Mouse (Mus musculus) lung, embryonic 16.5 days (tissue): ENCODE measurements at regions not wholly inside any gene's neighbourhood (a gene's known extent, or its start where the extent isn't known, plus 50 kb on each side); places are given as distances from the start of the nearest gene placed in this dataset.

Source experiments
- ATAC-seq: fragments of 200-750 bp; cut with Nextera tagmentation; 2 replicates; pipeline ENCODE4 v1.8.0; 2017; ENCODE audit warnings: low read depth, mild to moderate bottlenecking, moderate library complexity
- H3K27ac ChIP-seq: fragments of 300-500 bp; sonication (generic); 2 replicates; pipeline ENCODE4 v1.5.1; 2014; ENCODE audit warnings: mild to moderate bottlenecking, control low read depth, low read length
- H3K27me3 ChIP-seq: fragments of 300-500 bp; sonication (generic); 2 replicates; pipeline ENCODE4 v1.6.1; 2014; ENCODE audit warnings: low read depth, low read length, mixed read lengths; ENCODE audit not compliant: control insufficient read depth, insufficient read depth
- H3K36me3 ChIP-seq: fragments of 300-500 bp; sonication (generic); 2 replicates; pipeline ENCODE4 v1.6.1; 2014; ENCODE audit warnings: low read length; ENCODE audit not compliant: control insufficient read depth, insufficient read depth
- H3K4me1 ChIP-seq: fragments of 300-500 bp; sonication (generic); replicated peaks from 2 replicates; pipeline ENCODE4 v1.6.1; 2014; ENCODE audit warnings: low read length, mixed read lengths; ENCODE audit not compliant: control insufficient read depth, insufficient read depth
- H3K4me2 ChIP-seq: fragments of 300-500 bp; sonication (generic); 2 replicates; pipeline ENCODE4 v1.6.1; 2014; ENCODE audit warnings: low read depth, low read length, control low read depth
- H3K4me3 ChIP-seq: fragments of 300-500 bp; sonication (generic); 2 replicates; pipeline ENCODE4 v1.5.1; 2014; ENCODE audit warnings: mild to moderate bottlenecking, low read length, control low read depth
- H3K9ac ChIP-seq: fragments of 300-500 bp; sonication (generic); 2 replicates; pipeline ENCODE4 v1.6.1; 2014; ENCODE audit warnings: low read length, control low read depth
- H3K9me3 ChIP-seq: fragments of 300-500 bp; sonication (generic); 2 replicates; pipeline ENCODE4 v1.6.1; 2016; ENCODE audit warnings: low read length; ENCODE audit not compliant: control insufficient read depth
- WGBS: fragments of 180-500 bp; shearing (Covaris S2); extraction: QIAGEN DNeasy Blood & Tissue Kit; methylation state at CpG from one replicate; pipeline ENCODE4 v1.1.7; 2014; 5-methylcytosine and 5-hydroxymethylcytosine counted together

- Histone ChIP-seq H3K27me3 (no peaks in the 10 kb centered on the region), H3K9me3 (no peaks in the 10 kb centered on the region), H3K9ac (no peak overlapping the region), H3K4me2 (no peak overlapping the region), H3K4me3 (no peak overlapping the region), H3K27ac (no peak overlapping the region), H3K4me1 (no peaks in the 10 kb centered on the region; the same call in 1 of the 2 replicates), H3K36me3 (no peaks in the 10 kb centered on the region)
- no peak for ATAC-seq
- 39% methylated on average over 4 of the region's 4 CpGs for WGBS
Observed at GRCm38 (mm10) chr13:85505046-85505445, 216.1 kb upstream of the Rasa1 start.

GRCm38 (mm10) chr13:85504001-85504400, 215.1 kb upstream of the Rasa1 start:
- H3K9me3 ChIP-seq, result no peaks in the 10 kb centered on the region
- 46% methylated on average over 4 of the region's 4 CpGs for WGBS

GRCm38 (mm10) chr13:85498696-85499095, 209.8 kb upstream of the Rasa1 start:
- H3K4me3 ChIP-seq, result no peak overlapping the region
- H3K9me3 ChIP-seq, result no peaks in the 10 kb centered on the region
- no peak for ATAC-seq
- H3K27ac ChIP-seq, result no peak overlapping the region
- no peaks in the 10 kb centered on the region for H3K27me3 ChIP-seq
- no peak overlapping the region for H3K4me2 ChIP-seq
- no peaks in the 10 kb centered on the region for H3K4me1 ChIP-seq
- H3K36me3 ChIP-seq, result no peaks in the 10 kb centered on the region
- 74% methylated on average over 2 of the region's 2 CpGs for WGBS
- H3K9ac ChIP-seq, result no peak overlapping the region

More at GRCm38 (mm10) chr13:85504001-85504400, 215.1 kb upstream of the Rasa1 start:
- Histone ChIP-seq H3K27ac (no peak overlapping the region), H3K36me3 (no peaks in the 10 kb centered on the region), H3K4me1 (no peaks in the 10 kb centered on the region; the same call in 1 of the 2 replicates), H3K4me2 (no peak overlapping the region), H3K27me3 (no peaks in the 10 kb centered on the region), H3K9ac (no peak overlapping the region), H3K4me3 (no peak overlapping the region)
- ATAC-seq, result no peak

GRCm38 (mm10) chr13:85484790-85485189, 195.9 kb upstream of the Rasa1 start:
- Histone ChIP-seq H3K4me3 (no peak overlapping the region), H3K9ac (no peak overlapping the region), H3K4me2 (no peak overlapping the region), H3K9me3 (no peaks in the 10 kb centered on the region), H3K4me1 (no peaks in the 10 kb centered on the region), H3K27ac (no peak overlapping the region), H3K27me3 (no peaks in the 10 kb centered on the region), H3K36me3 (no peaks in the 10 kb centered on the region)
- 19% methylated on average over 3 of the region's 3 CpGs for WGBS
- no peak for ATAC-seq

GRCm38 (mm10) chr13:85483348-85483747, 194.4 kb upstream of the Rasa1 start:
- ATAC-seq, result no peak
- no peak overlapping the region for H3K4me3 ChIP-seq

GRCm38 (mm10) chr13:85479405-85479804, 190.5 kb upstream of the Rasa1 start:
- no peaks in the 10 kb centered on the region for H3K4me1 ChIP-seq
- H3K27me3 ChIP-seq, result no peaks in the 10 kb centered on the region
- WGBS, result 66% methylated on average over 2 of the region's 2 CpGs
- H3K4me2 ChIP-seq, result no peak overlapping the region
- H3K4me3 ChIP-seq, result no peak overlapping the region
- ATAC-seq, result no peak
- H3K9ac ChIP-seq, result no peak overlapping the region
- H3K27ac ChIP-seq, result no peak overlapping the region
- H3K36me3 ChIP-seq, result no peaks in the 10 kb centered on the region
- H3K9me3 ChIP-seq, result no peaks in the 10 kb centered on the region

More at GRCm38 (mm10) chr13:85483348-85483747, 194.4 kb upstream of the Rasa1 start:
- Histone ChIP-seq H3K9ac (no peak overlapping the region), H3K27ac (no peak overlapping the region), H3K4me1 (no peaks in the 10 kb centered on the region), H3K27me3 (no peaks in the 10 kb centered on the region), H3K4me2 (no peak overlapping the region), H3K36me3 (no peaks in the 10 kb centered on the region), H3K9me3 (no peaks in the 10 kb centered on the region)

- Histone ChIP-seq H3K4me2 (no peak overlapping the region), H3K36me3 (no peaks in the 10 kb centered on the region), H3K27me3 (no peaks in the 10 kb centered on the region), H3K4me1 (no peaks in the 10 kb centered on the region), H3K27ac (no peak overlapping the region), H3K9ac (no peak overlapping the region), H3K4me3 (no peak overlapping the region), H3K9me3 (no peaks in the 10 kb centered on the region; the same call in 1 of the 2 replicates)
- ATAC-seq, result no peak
- WGBS, result 44% methylated on average over 4 of the region's 4 CpGs
Observed at GRCm38 (mm10) chr13:85476274-85476846, 187.4 kb upstream of the Rasa1 start.

GRCm38 (mm10) chr13:85471340-85471739, 182.4 kb upstream of the Rasa1 start:
- H3K9me3 ChIP-seq, result no peaks in the 10 kb centered on the region; the same call in 1 of the 2 replicates
- no peak overlapping the region for H3K4me3 ChIP-seq
- H3K9ac ChIP-seq, result no peak overlapping the region
- 76% methylated on average over 5 of the region's 5 CpGs for WGBS
- H3K4me1 ChIP-seq, result no peaks in the 10 kb centered on the region
- no peak overlapping the region for H3K27ac ChIP-seq
- H3K27me3 ChIP-seq, result no peaks in the 10 kb centered on the region
- no peaks in the 10 kb centered on the region for H3K36me3 ChIP-seq
- ATAC-seq, result no peak
- H3K4me2 ChIP-seq, result no peak overlapping the region

GRCm38 (mm10) chr13:85459387-85459786, 170.5 kb upstream of the Rasa1 start:
- no peaks in the 10 kb centered on the region for H3K9me3 ChIP-seq
- ATAC-seq, result no peak
- H3K27ac ChIP-seq, result no peak overlapping the region
- no peaks in the 10 kb centered on the region for H3K4me1 ChIP-seq
- H3K4me2 ChIP-seq, result no peak overlapping the region
- WGBS, result 63% methylated on average over 3 of the region's 3 CpGs
- H3K36me3 ChIP-seq, result no peaks in the 10 kb centered on the region
- H3K27me3 ChIP-seq, result no peaks in the 10 kb centered on the region
- no peak overlapping the region for H3K4me3 ChIP-seq
- H3K9ac ChIP-seq, result no peak overlapping the region

- H3K9me3 ChIP-seq, result no peaks in the 10 kb centered on the region
- H3K27me3 ChIP-seq, result no peaks in the 10 kb centered on the region
- H3K27ac ChIP-seq, result no peak overlapping the region
- H3K4me3 ChIP-seq, result no peak overlapping the region
- no peaks in the 10 kb centered on the region for H3K36me3 ChIP-seq
- ATAC-seq, result no peak
- no peak overlapping the region for H3K4me2 ChIP-seq
- no peak overlapping the region for H3K9ac ChIP-seq
- no peaks in the 10 kb centered on the region for H3K4me1 ChIP-seq
Observed at GRCm38 (mm10) chr13:85458611-85459010, 169.7 kb upstream of the Rasa1 start.
